Mouse (Mus musculus) megakaryocyte, embryonic 14.5 days (primary cell): ENCODE measurements around the gene Cntf.

Experiments used
- FLI1 ChIP-seq: IDR thresholded peaks from 2 replicates; pipeline ENCODE4 v1.6.1; 2012; ENCODE audit warnings: low read length, inconsistent platforms, mixed read lengths
- GATA1 ChIP-seq: IDR thresholded peaks from 3 replicates; pipeline ENCODE4 v1.6.1; 2012; ENCODE audit warnings: mixed read lengths, low read length, inconsistent platforms, borderline replicate concordance

GRCm38 (mm10) chr19:12759656-12760055 is 5.8 kb downstream of the Cntf start:
- TF ChIP-seq GATA1 = no peak
- TF ChIP-seq FLI1 = no peak
